Mouse (Mus musculus) stomach, embryonic 14.5 days (tissue): ENCODE results near the gene Bzw2. TPM values are rescaled to one million over a fixed set of nuclear protein-coding genes. Genes with fewer than 3 reads are reported as not detected.

Source experiments
- ATAC-seq: fragments of 200-750 bp; cut with Nextera tagmentation; 2 replicates; pipeline ENCODE4 v1.8.0; 2017; ENCODE audit warnings: low read depth, moderate TSS enrichment; ENCODE audit not compliant: insufficient number of reproducible peaks, insufficient read depth, low FRiP score
- H3K27ac ChIP-seq: fragments of 300-500 bp; sonication (generic); 2 replicates; pipeline ENCODE4 v1.5.1; 2014; ENCODE audit warnings: mild to moderate bottlenecking, low read length, moderate library complexity, mixed read lengths
- H3K27me3 ChIP-seq: fragments of 300-500 bp; sonication (generic); 2 replicates; pipeline ENCODE4 v1.6.1; 2014; ENCODE audit warnings: low read length, control low read depth, mixed read lengths; ENCODE audit not compliant: control insufficient read depth, insufficient read depth
- H3K36me3 ChIP-seq: fragments of 300-500 bp; sonication (generic); 2 replicates; pipeline ENCODE4 v1.6.1; 2014; ENCODE audit warnings: mild to moderate bottlenecking, control low read depth, low read length, moderate library complexity, mixed read lengths; ENCODE audit not compliant: control insufficient read depth, insufficient read depth
- H3K4me1 ChIP-seq: fragments of 300-500 bp; sonication (generic); 2 replicates; pipeline ENCODE4 v1.6.1; 2014; ENCODE audit warnings: low read length, control low read depth, mixed read lengths; ENCODE audit not compliant: control insufficient read depth, insufficient read depth
- H3K4me2 ChIP-seq: fragments of 300-500 bp; sonication (generic); replicated peaks from 2 replicates; pipeline ENCODE4 v1.6.1; 2014; ENCODE audit warnings: low read depth, low read length, control low read depth
- H3K4me3 ChIP-seq: fragments of 300-500 bp; sonication (generic); 2 replicates; pipeline ENCODE4 v1.5.1; 2014; ENCODE audit warnings: low read depth, low read length, control low read depth
- H3K9ac ChIP-seq: fragments of 300-500 bp; sonication (generic); replicated peaks from 2 replicates; pipeline ENCODE4 v1.6.1; 2014; ENCODE audit warnings: low read depth, mild to moderate bottlenecking, control low read depth, low read length, moderate library complexity, mixed read lengths
- H3K9me3 ChIP-seq: fragments of 300-500 bp; sonication (generic); 2 replicates; pipeline ENCODE4 v1.6.1; 2016; ENCODE audit warnings: low read depth, low read length, control low read depth; ENCODE audit not compliant: control insufficient read depth
- WGBS: fragments of 180-500 bp; shearing (Covaris S2); extraction: QIAGEN DNeasy Blood & Tissue Kit; methylation state at CpG from one replicate; pipeline ENCODE4 v1.1.7; 2014; 5-methylcytosine and 5-hydroxymethylcytosine counted together
- polyA plus RNA-seq: library from polyadenylated mRNA; unstranded; fragments of >200 nt; fragmentation: Nextera tagmentation; extraction: Ambion mirVana; gene quantifications from 2 replicates; pipeline ENCODE4 v1.2.1, GENCODE M21; 2014

Gene Bzw2
- polyA plus RNA-seq, 1 experiment from 2014 or later: 228 TPM

DNA sequence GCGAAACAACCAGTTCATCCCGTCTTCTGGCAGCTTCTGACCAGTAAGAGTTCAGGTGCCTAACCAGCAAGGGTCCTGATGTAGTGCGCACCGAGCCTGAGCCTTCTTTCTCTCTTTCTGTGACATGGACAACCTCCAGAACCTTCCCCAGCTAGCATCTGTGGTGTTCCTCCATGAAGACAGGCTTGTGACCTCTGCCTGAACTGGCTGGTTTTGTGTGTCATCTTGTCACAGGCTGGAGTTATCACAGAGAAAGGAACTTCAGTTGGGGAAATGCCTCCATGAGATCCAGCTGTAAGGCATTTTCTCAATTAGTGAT is 54.3 kb downstream of the Bzw2 start:
- Histone ChIP-seq H3K27ac (no peak overlapping the region), H3K27me3 (no peaks in the 10 kb centered on the region), H3K4me2 (no peak overlapping the region), H3K9me3 (peaks cover 4% of the 10 kb centered on the region; the same call in 1 of the 2 replicates), H3K4me1 (no peaks in the 10 kb centered on the region), H3K36me3 (peaks cover 38% of the 10 kb centered on the region), H3K9ac (no peak overlapping the region), H3K4me3 (no peak overlapping the region)
- ATAC-seq: no peak
- 92% methylated on average over 4 of the region's 4 CpGs for WGBS

DNA sequence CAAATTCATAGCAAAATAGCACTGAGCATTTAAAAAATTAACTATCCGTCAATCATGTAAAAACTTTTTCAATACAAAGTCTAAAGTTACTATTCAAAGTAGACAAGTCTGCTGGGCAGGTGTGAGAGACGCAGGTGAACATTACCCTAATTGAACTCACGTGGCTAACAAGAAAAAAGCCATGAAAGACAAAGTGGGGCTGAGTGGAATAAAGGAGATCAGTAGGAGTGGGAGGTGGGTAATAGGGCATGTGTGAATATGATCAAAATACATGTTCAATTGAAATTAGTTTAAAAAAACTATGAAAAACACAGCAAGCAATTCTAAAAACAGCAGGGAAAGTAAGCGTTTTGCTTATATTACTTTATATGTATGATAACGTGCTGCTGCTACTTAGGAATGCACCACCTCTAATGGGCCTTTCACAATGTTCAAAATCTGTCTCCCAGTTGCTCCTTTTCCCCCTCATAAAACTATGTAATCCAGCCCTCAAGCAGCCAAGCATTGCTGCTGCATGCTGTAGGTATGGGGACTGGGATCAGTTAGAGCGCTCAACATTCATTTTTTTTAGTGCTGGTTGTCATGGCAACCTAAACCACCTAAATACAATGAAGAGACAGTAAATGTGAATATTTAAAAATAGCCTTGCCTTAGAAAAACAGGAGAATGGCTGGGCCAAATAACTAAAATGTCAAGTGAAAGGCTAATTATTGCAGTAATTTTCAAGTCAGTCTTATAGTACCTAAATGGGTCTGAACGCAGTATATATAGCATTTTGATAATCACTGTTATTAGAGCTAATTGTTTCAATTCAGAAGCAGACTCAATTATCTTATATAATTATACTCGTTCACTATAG is 54.9 kb downstream of the Bzw2 start:
- H3K4me2 ChIP-seq: no peak overlapping the region
- no peak for ATAC-seq
- H3K27me3 ChIP-seq: no peaks in the 10 kb centered on the region
- no peak overlapping the region for H3K27ac ChIP-seq
- H3K9me3 ChIP-seq: peaks cover 4% of the 10 kb centered on the region; the same call in 1 of the 2 replicates
- no peak overlapping the region for H3K4me3 ChIP-seq
- no peak overlapping the region for H3K9ac ChIP-seq
- 93% methylated on average over 8 of the region's 8 CpGs for WGBS
- H3K4me1 ChIP-seq: no peaks in the 10 kb centered on the region
- peaks cover 33% of the 10 kb centered on the region for H3K36me3 ChIP-seq

DNA sequence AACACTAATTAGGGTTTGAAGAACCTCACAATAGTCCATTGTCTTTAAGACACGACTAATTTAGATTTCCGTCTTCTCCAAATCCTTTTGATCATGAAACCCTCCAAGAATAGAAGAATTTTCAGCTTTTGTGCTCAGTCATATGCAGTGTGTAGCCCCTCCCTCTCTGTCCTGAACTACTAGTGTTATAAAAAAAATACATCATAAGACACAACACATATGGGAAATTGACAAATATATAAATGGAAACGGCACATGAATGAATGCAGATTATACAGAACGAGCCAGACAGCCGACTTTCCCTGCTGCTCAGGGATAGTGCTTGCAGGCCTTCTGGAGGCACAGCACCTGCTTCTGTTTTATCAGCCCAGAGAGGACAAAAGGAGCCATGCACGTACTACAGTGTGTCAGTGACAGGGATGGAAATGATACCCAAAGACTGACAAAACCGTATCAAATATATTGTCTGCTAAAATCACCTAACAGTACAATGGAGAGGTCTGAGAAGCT is 62.5 kb downstream of the Bzw2 start:
- Histone ChIP-seq H3K9me3 (no peaks in the 10 kb centered on the region), H3K27me3 (no peaks in the 10 kb centered on the region), H3K4me2 (no peak overlapping the region), H3K9ac (no peak overlapping the region), H3K4me3 (no peak overlapping the region), H3K36me3 (peaks cover 15% of the 10 kb centered on the region), H3K4me1 (no peaks in the 10 kb centered on the region), H3K27ac (no peak overlapping the region)
- ATAC-seq: no peak
- 86% methylated on average over 7 of the region's 7 CpGs for WGBS

DNA sequence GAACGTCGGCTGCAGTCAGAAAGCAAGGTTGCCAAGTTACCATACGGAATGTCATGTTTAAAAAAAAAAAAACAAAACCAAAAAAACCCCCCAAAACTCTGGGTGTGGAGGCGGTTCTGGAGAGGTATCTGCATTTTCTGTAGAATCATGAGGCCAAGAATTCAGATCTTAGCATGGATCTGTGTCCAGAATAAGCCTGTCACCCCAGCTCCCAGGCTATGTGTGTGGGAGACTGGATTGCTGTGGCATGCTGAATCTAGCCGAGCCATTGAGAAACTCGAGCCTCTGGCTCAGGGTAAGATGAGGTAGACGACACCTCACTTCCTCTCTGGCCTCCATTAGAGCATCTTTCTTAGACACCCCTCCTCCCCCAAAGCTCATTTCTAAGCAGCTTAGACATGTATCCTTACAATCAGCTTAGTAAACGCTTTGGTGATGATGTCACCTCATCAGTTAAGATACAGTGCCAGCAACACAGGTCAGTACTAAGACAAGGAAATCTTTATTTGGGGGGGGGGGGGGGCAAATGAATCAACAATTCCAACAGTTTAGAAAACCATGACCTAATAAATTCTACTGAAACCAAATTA is 64.7 kb downstream of the Bzw2 start:
- H3K36me3 ChIP-seq: peaks cover 15% of the 10 kb centered on the region
- H3K4me1 ChIP-seq: no peaks in the 10 kb centered on the region
- no peaks in the 10 kb centered on the region for H3K27me3 ChIP-seq
- no peak for ATAC-seq
- H3K27ac ChIP-seq: no peak overlapping the region
- H3K4me2 ChIP-seq: no peak overlapping the region
- no peak overlapping the region for H3K4me3 ChIP-seq
- H3K9ac ChIP-seq: no peak overlapping the region
- WGBS: 81% methylated on average over 8 of the region's 8 CpGs
- H3K9me3 ChIP-seq: no peaks in the 10 kb centered on the region

DNA sequence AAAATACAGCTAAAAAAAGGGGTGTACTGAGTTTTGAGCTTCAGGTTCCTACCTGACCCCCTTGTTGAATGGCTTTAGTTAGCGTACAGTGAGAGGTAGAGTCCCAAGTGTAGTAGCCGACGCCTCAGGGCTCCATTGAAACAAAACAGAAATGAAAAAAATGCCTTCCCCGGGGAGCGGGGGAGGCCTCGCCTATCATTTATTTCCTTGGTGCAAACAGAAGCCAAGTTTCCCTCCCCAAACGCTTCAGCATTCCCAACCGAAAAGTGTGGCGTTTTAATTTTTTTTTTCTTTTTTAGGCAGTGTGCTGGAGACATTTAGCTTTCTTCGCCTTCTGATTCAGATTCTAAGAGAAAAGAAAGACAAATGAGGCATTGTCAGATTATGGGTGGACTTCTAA is 65.9 kb downstream of the Bzw2 start:
- Histone ChIP-seq H3K4me3 (no peak overlapping the region), H3K4me2 (no peak overlapping the region), H3K9ac (no peak overlapping the region), H3K27ac (no peak overlapping the region), H3K36me3 (peaks cover 11% of the 10 kb centered on the region), H3K4me1 (no peaks in the 10 kb centered on the region), H3K27me3 (no peaks in the 10 kb centered on the region), H3K9me3 (no peaks in the 10 kb centered on the region)
- no peak for ATAC-seq
- 90% methylated on average over 10 of the region's 10 CpGs for WGBS

DNA sequence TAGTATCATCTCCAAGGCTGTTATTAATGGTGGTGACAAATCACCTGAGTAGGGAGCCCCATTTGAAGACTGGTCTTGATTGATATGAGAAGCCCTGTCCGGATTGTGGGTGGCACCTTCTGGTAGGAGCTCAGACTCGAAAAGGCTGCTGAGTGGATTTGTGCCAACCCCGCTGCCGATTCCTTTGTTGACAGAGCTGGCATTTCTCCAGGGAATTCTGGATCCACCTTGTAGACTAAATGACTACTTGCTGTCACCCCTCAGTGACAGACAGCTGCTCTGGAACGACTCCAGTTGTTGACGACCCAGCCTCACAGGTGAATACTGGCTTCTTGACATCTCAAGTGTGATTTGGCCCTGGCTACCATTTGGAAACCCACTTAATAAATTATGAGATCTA is 68.7 kb downstream of the Bzw2 start:
- no peak overlapping the region for H3K4me3 ChIP-seq
- peaks cover 11% of the 10 kb centered on the region for H3K36me3 ChIP-seq
- ATAC-seq: no peak
- H3K27me3 ChIP-seq: no peaks in the 10 kb centered on the region
- WGBS: 71% methylated on average over 6 of the region's 6 CpGs
- H3K9me3 ChIP-seq: no peaks in the 10 kb centered on the region
- H3K9ac ChIP-seq: no peak overlapping the region
- H3K4me1 ChIP-seq: no peaks in the 10 kb centered on the region
- no peak overlapping the region for H3K4me2 ChIP-seq
- H3K27ac ChIP-seq: no peak overlapping the region

DNA sequence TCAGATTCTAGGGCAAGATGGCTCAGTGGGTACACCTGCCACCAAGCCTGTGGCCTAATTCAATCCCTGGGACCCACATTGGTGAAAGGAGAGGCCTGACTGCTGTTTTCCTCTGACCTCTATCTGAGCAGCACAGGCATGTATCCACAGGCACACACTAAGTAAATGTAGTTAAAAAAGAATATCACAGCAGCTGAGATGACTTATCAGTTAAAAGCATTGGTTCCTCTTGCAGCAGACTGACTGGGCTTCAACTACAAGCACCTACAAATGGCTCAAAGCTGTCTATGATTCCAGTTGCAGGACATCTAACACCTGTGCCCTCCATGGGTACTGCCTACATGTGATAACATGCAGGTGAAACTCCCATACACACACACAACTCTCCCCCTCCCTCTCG is 69.1 kb downstream of the Bzw2 start:
- 93% methylated on average over 1 of the region's 1 CpGs for WGBS
- Histone ChIP-seq H3K27ac (no peak overlapping the region), H3K4me2 (no peak overlapping the region), H3K36me3 (peaks cover 11% of the 10 kb centered on the region), H3K9ac (no peak overlapping the region), H3K27me3 (no peaks in the 10 kb centered on the region), H3K9me3 (no peaks in the 10 kb centered on the region), H3K4me1 (no peaks in the 10 kb centered on the region), H3K4me3 (no peak overlapping the region)
- no peak for ATAC-seq

DNA sequence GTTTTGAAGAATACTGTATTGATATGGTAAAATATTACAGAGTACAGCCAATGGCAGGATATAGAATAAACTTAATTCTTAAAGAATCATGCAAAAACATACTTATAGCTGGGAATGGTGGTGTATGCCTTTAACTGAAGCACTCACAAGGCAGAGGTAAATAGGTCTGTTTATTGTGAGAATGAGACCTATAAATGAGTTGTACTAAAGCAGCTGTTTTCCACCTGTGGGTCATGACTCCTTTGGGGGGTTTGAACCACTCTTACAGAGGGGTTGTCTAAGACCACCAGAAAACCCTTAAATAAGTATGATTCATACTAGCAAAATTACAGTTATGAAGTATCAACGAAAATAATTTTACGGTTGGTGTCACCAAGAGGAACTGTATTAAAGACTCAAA is 72.5 kb downstream of the Bzw2 start:
- WGBS: 91% methylated on average over 2 of the region's 2 CpGs
- Histone ChIP-seq H3K27ac (no peak overlapping the region), H3K27me3 (no peaks in the 10 kb centered on the region), H3K9ac (no peak overlapping the region), H3K4me2 (no peak overlapping the region), H3K36me3 (no peaks in the 10 kb centered on the region), H3K9me3 (no peaks in the 10 kb centered on the region), H3K4me1 (no peaks in the 10 kb centered on the region), H3K4me3 (no peak overlapping the region)
- no peak for ATAC-seq
